Mouse (Mus musculus): Measurements from ENCODE around the gene Nr5a2. TPM values are rescaled to one million over a fixed set of nuclear protein-coding genes. Genes with fewer than 3 reads are reported as not detected.

Nr5a2 gene
- polyA plus RNA-seq, 1 experiment from 2014 or later: 0.23 TPM

- no peak for ATAC-seq
- Histone ChIP-seq H3K4me1 (replicated peaks; ENCODE audit: control insufficient read depth, insufficient read depth, low read length) (peaks cover 27% of the 10 kb centered on the region), H3K4me2 (ENCODE audit: low read length) (no peak overlapping the region), H3K9ac (replicated peaks; ENCODE audit: low read depth, low read length) (no peak overlapping the region), H3K27me3 (replicated peaks; ENCODE audit: control insufficient read depth, insufficient read depth, low read length) (peaks cover 63% of the 10 kb centered on the region), H3K9me3 (ENCODE audit: control insufficient read depth, low read length) (peaks cover 4% of the 10 kb centered on the region; the same call in 1 of the 2 replicates), H3K4me3 (replicated peaks; ENCODE audit: low read length) (no peak overlapping the region), H3K27ac (ENCODE audit: low read length) (no peak overlapping the region), H3K36me3 (ENCODE audit: control insufficient read depth, insufficient read depth) (no peaks in the 10 kb centered on the region)
- under 1% methylated on average over 20 of the region's 21 CpGs for WGBS
Measured at GRCm38 (mm10) chr1:136951946-136952531, 8.2 kb downstream of the Nr5a2 start.

GRCm38 (mm10) chr1:136951155-136951650 is 9.0 kb downstream of the Nr5a2 start:
- Histone ChIP-seq H3K4me3 (replicated peaks; ENCODE audit: low read length) (no peak overlapping the region), H3K36me3 (ENCODE audit: control insufficient read depth, insufficient read depth) (no peaks in the 10 kb centered on the region), H3K27ac (ENCODE audit: low read length) (no peak overlapping the region), H3K4me1 (replicated peaks; ENCODE audit: control insufficient read depth, insufficient read depth, low read length) (peaks cover 27% of the 10 kb centered on the region), H3K9ac (replicated peaks; ENCODE audit: low read depth, low read length) (no peak overlapping the region), H3K9me3 (ENCODE audit: control insufficient read depth, low read length) (peaks cover 4% of the 10 kb centered on the region; the same call in 1 of the 2 replicates), H3K4me2 (ENCODE audit: low read length) (no peak overlapping the region), H3K27me3 (replicated peaks; ENCODE audit: control insufficient read depth, insufficient read depth, low read length) (peaks cover 63% of the 10 kb centered on the region)
- ATAC-seq: no peak
- WGBS: 21% methylated on average over 3 of the region's 3 CpGs

- H3K36me3 ChIP-seq (ENCODE audit: control insufficient read depth, insufficient read depth): no peaks in the 10 kb centered on the region
- H3K9me3 ChIP-seq (ENCODE audit: control insufficient read depth, low read length): peaks cover 4% of the 10 kb centered on the region; the same call in 1 of the 2 replicates
- peak overlapping the region; percentile 82 for H3K4me2 ChIP-seq (ENCODE audit: low read length)
- H3K4me1 ChIP-seq (replicated peaks; ENCODE audit: control insufficient read depth, insufficient read depth, low read length): peaks cover 27% of the 10 kb centered on the region
- WGBS: under 1% methylated on average over 12 of the region's 12 CpGs
- H3K27ac ChIP-seq (ENCODE audit: low read length): no peak overlapping the region
- H3K4me3 ChIP-seq (replicated peaks; ENCODE audit: low read length): peak overlapping the region; percentile 47
- peak; percentile 11; the same call in 1 of the 2 replicates for ATAC-seq
- H3K9ac ChIP-seq (replicated peaks; ENCODE audit: low read depth, low read length): peak overlapping the region; percentile 34
- peaks cover 55% of the 10 kb centered on the region for H3K27me3 ChIP-seq (replicated peaks; ENCODE audit: control insufficient read depth, insufficient read depth, low read length)
Measured at GRCm38 (mm10) chr1:136949323-136949741, 10.9 kb downstream of the Nr5a2 start.

GRCm38 (mm10) chr1:136948511-136949275 is 11.6 kb downstream of the Nr5a2 start:
- H3K4me2 ChIP-seq (ENCODE audit: low read length): peak overlapping the region; percentile 82
- peaks cover 52% of the 10 kb centered on the region for H3K27me3 ChIP-seq (replicated peaks; ENCODE audit: control insufficient read depth, insufficient read depth, low read length)
- ATAC-seq: peak; percentile 72
- H3K9me3 ChIP-seq (ENCODE audit: control insufficient read depth, low read length): peaks cover 4% of the 10 kb centered on the region; the same call in 1 of the 2 replicates
- H3K27ac ChIP-seq (ENCODE audit: low read length): no peak overlapping the region
- H3K36me3 ChIP-seq (ENCODE audit: control insufficient read depth, insufficient read depth): no peaks in the 10 kb centered on the region
- peak overlapping the region; percentile 47 for H3K4me3 ChIP-seq (replicated peaks; ENCODE audit: low read length)
- H3K4me1 ChIP-seq (replicated peaks; ENCODE audit: control insufficient read depth, insufficient read depth, low read length): peaks cover 27% of the 10 kb centered on the region
- under 1% methylated on average over 60 of the region's 61 CpGs for whole genome bisulfite sequencing
- H3K9ac ChIP-seq (replicated peaks; ENCODE audit: low read depth, low read length): peak overlapping the region; percentile 34

GRCm38 (mm10) chr1:136948127-136948422 is 12.2 kb downstream of the Nr5a2 start:
- H3K27ac ChIP-seq (ENCODE audit: low read length): no peak overlapping the region
- WGBS: 2% methylated on average over 7 of the region's 7 CpGs
- H3K4me3 ChIP-seq (replicated peaks; ENCODE audit: low read length): peak overlapping the region; percentile 47; the same call in 1 of the 2 replicates
- H3K4me2 ChIP-seq (ENCODE audit: low read length): peak overlapping the region; percentile 82; the same call in 1 of the 2 replicates
- H3K36me3 ChIP-seq (ENCODE audit: control insufficient read depth, insufficient read depth): no peaks in the 10 kb centered on the region
- ATAC-seq: no peak
- peaks cover 53% of the 10 kb centered on the region for H3K27me3 ChIP-seq (replicated peaks; ENCODE audit: control insufficient read depth, insufficient read depth, low read length)
- H3K9me3 ChIP-seq (ENCODE audit: control insufficient read depth, low read length): peaks cover 4% of the 10 kb centered on the region; the same call in 1 of the 2 replicates
- peaks cover 26% of the 10 kb centered on the region for H3K4me1 ChIP-seq (replicated peaks; ENCODE audit: control insufficient read depth, insufficient read depth, low read length)
- H3K9ac ChIP-seq (replicated peaks; ENCODE audit: low read depth, low read length): no peak overlapping the region

GRCm38 (mm10) chr1:136947394-136948126 is 12.7 kb downstream of the Nr5a2 start:
- no peak for ATAC-seq
- 1% methylated on average over 20 of the region's 20 CpGs for WGBS
- no peaks in the 10 kb centered on the region for H3K36me3 ChIP-seq (ENCODE audit: control insufficient read depth, insufficient read depth)
- H3K9ac ChIP-seq (replicated peaks; ENCODE audit: low read depth, low read length): no peak overlapping the region
- H3K27ac ChIP-seq (ENCODE audit: low read length): no peak overlapping the region
- H3K27me3 ChIP-seq (replicated peaks; ENCODE audit: control insufficient read depth, insufficient read depth, low read length): peaks cover 50% of the 10 kb centered on the region
- no peak overlapping the region for H3K4me2 ChIP-seq (ENCODE audit: low read length)
- H3K4me1 ChIP-seq (replicated peaks; ENCODE audit: control insufficient read depth, insufficient read depth, low read length): peaks cover 21% of the 10 kb centered on the region
- peaks cover 4% of the 10 kb centered on the region; the same call in 1 of the 2 replicates for H3K9me3 ChIP-seq (ENCODE audit: control insufficient read depth, low read length)
- H3K4me3 ChIP-seq (replicated peaks; ENCODE audit: low read length): no peak overlapping the region

GRCm38 (mm10) chr1:136946806-136947393 is 13.3 kb downstream of the Nr5a2 start:
- ATAC-seq: no peak
- WGBS: under 1% methylated on average over 18 of the region's 18 CpGs
- no peak overlapping the region for H3K4me2 ChIP-seq (ENCODE audit: low read length)
- no peak overlapping the region for H3K9ac ChIP-seq (replicated peaks; ENCODE audit: low read depth, low read length)
- H3K4me3 ChIP-seq (replicated peaks; ENCODE audit: low read length): no peak overlapping the region
- H3K9me3 ChIP-seq (ENCODE audit: control insufficient read depth, low read length): peaks cover 4% of the 10 kb centered on the region; the same call in 1 of the 2 replicates
- H3K36me3 ChIP-seq (ENCODE audit: control insufficient read depth, insufficient read depth): no peaks in the 10 kb centered on the region
- H3K27me3 ChIP-seq (replicated peaks; ENCODE audit: control insufficient read depth, insufficient read depth, low read length): peaks cover 52% of the 10 kb centered on the region
- H3K4me1 ChIP-seq (replicated peaks; ENCODE audit: control insufficient read depth, insufficient read depth, low read length): peaks cover 16% of the 10 kb centered on the region
- H3K27ac ChIP-seq (ENCODE audit: low read length): no peak overlapping the region

- ATAC-seq: no peak
- Histone ChIP-seq H3K27me3 (replicated peaks; ENCODE audit: control insufficient read depth, insufficient read depth, low read length) (peaks cover 49% of the 10 kb centered on the region), H3K36me3 (ENCODE audit: control insufficient read depth, insufficient read depth) (no peaks in the 10 kb centered on the region), H3K4me2 (ENCODE audit: low read length) (no peak overlapping the region), H3K9ac (replicated peaks; ENCODE audit: low read depth, low read length) (no peak overlapping the region), H3K4me1 (replicated peaks; ENCODE audit: control insufficient read depth, insufficient read depth, low read length) (peaks cover 16% of the 10 kb centered on the region), H3K4me3 (replicated peaks; ENCODE audit: low read length) (no peak overlapping the region), H3K27ac (ENCODE audit: low read length) (no peak overlapping the region), H3K9me3 (ENCODE audit: control insufficient read depth, low read length) (peaks cover 2% of the 10 kb centered on the region; the same call in 1 of the 2 replicates)
- under 1% methylated on average over 8 of the region's 8 CpGs for WGBS
Measured at GRCm38 (mm10) chr1:136946404-136946803, 13.8 kb downstream of the Nr5a2 start.
